ENCODE assay signal across 16 mouse cellular contexts in genomic region chr7:73774781-73775180, GRCm38 (mm10).
"Had no signal": no experiment of that assay in that cellular context is flagged by ENCODE, and none has a peak within 500 bp of the region (broad histone marks: within the 10 kb centered on the region; RNA-seq: fewer than 3 reads in every experiment).

No protein-coding gene starts in this region.

- DNase-seq: kidney, postnatal 10 days; kidney, postnatal 36 days; layer of hippocampus, postnatal 36 days; liver, embryonic 13.5 days; lung, adult 2 months; lung, postnatal 14 days; lung, postnatal 4 days; retina, postnatal 1 day; thymus, adult 18-20 months; thymus, postnatal 36 days had no signal

- H3K9me3 ChIP-seq: kidney, embryonic 15.5 days; liver, embryonic 13.5 days; midbrain, embryonic 15.5 days; neural tube, embryonic 12.5 days; neural tube, embryonic 15.5 days had no signal

- H3K4me2 ChIP-seq: kidney, embryonic 15.5 days; liver, embryonic 13.5 days; midbrain, embryonic 11.5 days; midbrain, embryonic 15.5 days; neural tube, embryonic 12.5 days; neural tube, embryonic 15.5 days had no signal

- H3K36me3 ChIP-seq: liver, embryonic 13.5 days; midbrain, embryonic 15.5 days; neural tube, embryonic 12.5 days; neural tube, embryonic 15.5 days had no signal

- H3K4me3 ChIP-seq: kidney, embryonic 15.5 days; left cerebral cortex, adult 2 months; liver, embryonic 13.5 days; midbrain, embryonic 15.5 days; neural tube, embryonic 12.5 days; neural tube, embryonic 15.5 days had no signal

- H3K9ac ChIP-seq: kidney, embryonic 15.5 days; liver, embryonic 13.5 days; midbrain, embryonic 15.5 days; neural tube, embryonic 12.5 days; neural tube, embryonic 15.5 days had no signal

- H3K27ac ChIP-seq: kidney, embryonic 15.5 days; left cerebral cortex, adult 2 months; liver, embryonic 13.5 days; midbrain, embryonic 15.5 days; neural tube, embryonic 12.5 days; neural tube, embryonic 15.5 days had no signal

- H3K27me3 ChIP-seq: kidney, embryonic 15.5 days; liver, embryonic 13.5 days; midbrain, embryonic 15.5 days; neural tube, embryonic 12.5 days; neural tube, embryonic 15.5 days had no signal

- ATAC-seq: midbrain, embryonic 15.5 days had no signal
